Mouse (Mus musculus) embryonic facial prominence, embryonic 11.5 days (tissue): ENCODE measurements around the gene Ccdc34. TPM values are rescaled to one million over a fixed set of nuclear protein-coding genes. Genes with fewer than 3 reads are reported as not detected.

ENCODE experiments used
- ATAC-seq: fragments of 200-750 bp; cut with Nextera tagmentation; replicated peaks from 2 replicates; pipeline ENCODE4 v1.8.0; 2017; ENCODE audit warnings: low read depth; ENCODE audit not compliant: insufficient number of reproducible peaks, low FRiP score, low TSS enrichment
- DNase-seq: peaks from one replicate; pipeline ENCODE4 v3.0.0-alpha.2; 2015; ENCODE audit warnings: low spot score
- H3K27ac ChIP-seq: fragments of 300-500 bp; sonication (generic); replicated peaks from 2 replicates; pipeline ENCODE4 v1.5.1; 2014; ENCODE audit warnings: mild to moderate bottlenecking, low read depth, low read length, control low read depth
- H3K27me3 ChIP-seq: fragments of 300-500 bp; sonication (generic); 2 replicates; pipeline ENCODE4 v1.6.1; 2014; ENCODE audit warnings: mild to moderate bottlenecking, low read length, moderate library complexity, mixed read lengths; ENCODE audit not compliant: control insufficient read depth, insufficient read depth
- H3K36me3 ChIP-seq: fragments of 300-500 bp; sonication (generic); replicated peaks from 2 replicates; pipeline ENCODE4 v1.6.1; 2014; ENCODE audit warnings: low read depth, mild to moderate bottlenecking, low read length, moderate library complexity, mixed read lengths; ENCODE audit not compliant: control insufficient read depth, insufficient read depth
- H3K4me1 ChIP-seq: fragments of 300-500 bp; sonication (generic); 2 replicates; pipeline ENCODE4 v1.6.1; 2014; ENCODE audit warnings: low read length, mixed read lengths; ENCODE audit not compliant: control insufficient read depth, insufficient read depth
- H3K4me2 ChIP-seq: fragments of 300-500 bp; sonication (generic); 2 replicates; pipeline ENCODE4 v1.6.1; 2014; ENCODE audit warnings: low read depth, mild to moderate bottlenecking, control low read depth, low read length, moderate library complexity
- H3K4me3 ChIP-seq: fragments of 300-500 bp; sonication (generic); 2 replicates; pipeline ENCODE4 v1.5.1; 2014; ENCODE audit warnings: low read depth, low read length, control low read depth
- H3K9ac ChIP-seq: fragments of 300-500 bp; sonication (generic); replicated peaks from 2 replicates; pipeline ENCODE4 v1.6.1; 2014; ENCODE audit warnings: mild to moderate bottlenecking, control low read depth, low read length
- H3K9me3 ChIP-seq: fragments of 300-500 bp; sonication (generic); replicated peaks from 2 replicates; pipeline ENCODE4 v1.6.1; 2016; ENCODE audit warnings: mild to moderate bottlenecking, low read length, inconsistent platforms, mixed read lengths; ENCODE audit not compliant: control insufficient read depth
- WGBS: fragments of 180-500 bp; shearing (Covaris S2); extraction: QIAGEN DNeasy Blood & Tissue Kit; methylation state at CpG from one replicate; pipeline ENCODE4 v1.1.7; 2014; 5-methylcytosine and 5-hydroxymethylcytosine counted together
- polyA plus RNA-seq: library from polyadenylated mRNA; unstranded; fragments of >200 nt; fragmentation: Nextera tagmentation; extraction: Ambion mirVana; gene quantifications from 2 replicates; pipeline ENCODE4 v1.2.1, GENCODE M21; 2014

The Ccdc34 gene
- polyA plus RNA-seq, 1 experiment from 2014 or later, result 66.1 TPM

GRCm38 (mm10) chr2:110073023-110073422 lies 55.4 kb downstream of the Ccdc34 start:
- Histone ChIP-seq H3K4me2 (no peak overlapping the region), H3K36me3 (no peaks in the 10 kb centered on the region), H3K27ac (no peak overlapping the region), H3K4me1 (no peaks in the 10 kb centered on the region), H3K9me3 (no peaks in the 10 kb centered on the region), H3K9ac (no peak overlapping the region), H3K4me3 (no peak overlapping the region), H3K27me3 (no peaks in the 10 kb centered on the region)
- 85% methylated on average over 6 of the region's 6 CpGs for WGBS
- DNase-seq (no peak), ATAC-seq (no peak)

- ATAC-seq (no peak), DNase-seq (no peak)
- Histone ChIP-seq H3K27ac (no peak overlapping the region), H3K9ac (no peak overlapping the region), H3K36me3 (no peaks in the 10 kb centered on the region), H3K4me2 (no peak overlapping the region), H3K4me1 (no peaks in the 10 kb centered on the region), H3K27me3 (no peaks in the 10 kb centered on the region), H3K4me3 (no peak overlapping the region), H3K9me3 (no peaks in the 10 kb centered on the region)
- WGBS, result 79% methylated on average over 6 of the region's 6 CpGs
These were observed 57.2 kb downstream of the Ccdc34 start for GRCm38 (mm10) chr2:110074646-110075452.

- no peak overlapping the region for H3K4me2 ChIP-seq
- H3K4me3 ChIP-seq, result no peak overlapping the region
- no peak overlapping the region for H3K9ac ChIP-seq
- ATAC-seq (no peak), DNase-seq (no peak)
- no peak overlapping the region for H3K27ac ChIP-seq
- no peaks in the 10 kb centered on the region for H3K27me3 ChIP-seq
- no peaks in the 10 kb centered on the region for H3K9me3 ChIP-seq
- no peaks in the 10 kb centered on the region for H3K36me3 ChIP-seq
- WGBS, result 78% methylated on average over 2 of the region's 2 CpGs
- H3K4me1 ChIP-seq, result no peaks in the 10 kb centered on the region
These were observed 59.6 kb downstream of the Ccdc34 start for GRCm38 (mm10) chr2:110077240-110077639.

GRCm38 (mm10) chr2:110077655-110078054 lies 60.0 kb downstream of the Ccdc34 start:
- Histone ChIP-seq H3K9me3 (no peaks in the 10 kb centered on the region), H3K9ac (no peak overlapping the region), H3K27ac (no peak overlapping the region), H3K4me2 (no peak overlapping the region), H3K27me3 (no peaks in the 10 kb centered on the region), H3K4me3 (no peak overlapping the region), H3K4me1 (no peaks in the 10 kb centered on the region), H3K36me3 (no peaks in the 10 kb centered on the region)
- no peak for ATAC-seq
- DNase-seq, result no peak
- 83% methylated on average over 2 of the region's 2 CpGs for WGBS

GRCm38 (mm10) chr2:110080532-110080931 lies 62.9 kb downstream of the Ccdc34 start:
- H3K4me2 ChIP-seq, result no peak overlapping the region
- ATAC-seq (no peak), DNase-seq (peak; percentile 20)
- no peaks in the 10 kb centered on the region for H3K27me3 ChIP-seq
- H3K36me3 ChIP-seq, result no peaks in the 10 kb centered on the region
- 44% methylated on average over 6 of the region's 6 CpGs for WGBS
- no peak overlapping the region for H3K27ac ChIP-seq
- H3K4me3 ChIP-seq, result no peak overlapping the region
- no peaks in the 10 kb centered on the region for H3K4me1 ChIP-seq
- H3K9me3 ChIP-seq, result no peaks in the 10 kb centered on the region
- no peak overlapping the region for H3K9ac ChIP-seq

- no peak overlapping the region for H3K9ac ChIP-seq
- H3K27ac ChIP-seq, result no peak overlapping the region
- no peaks in the 10 kb centered on the region for H3K4me1 ChIP-seq
- no peaks in the 10 kb centered on the region for H3K27me3 ChIP-seq
- H3K9me3 ChIP-seq, result no peaks in the 10 kb centered on the region
- ATAC-seq (no peak), DNase-seq (no peak)
- H3K4me3 ChIP-seq, result no peak overlapping the region
- 88% methylated on average over 2 of the region's 2 CpGs for WGBS
- H3K4me2 ChIP-seq, result no peak overlapping the region
- H3K36me3 ChIP-seq, result no peaks in the 10 kb centered on the region
These were observed 65.4 kb downstream of the Ccdc34 start for GRCm38 (mm10) chr2:110082975-110083374.

- H3K27ac ChIP-seq, result peak overlapping the region; percentile 43; the same call in 1 of the 2 replicates
These were observed 68.1 kb downstream of the Ccdc34 start for GRCm38 (mm10) chr2:110085701-110086143.

GRCm38 (mm10) chr2:110114133-110114532 lies 96.5 kb downstream of the Ccdc34 start:
- Histone ChIP-seq H3K4me1 (no peaks in the 10 kb centered on the region), H3K4me2 (no peak overlapping the region), H3K9me3 (no peaks in the 10 kb centered on the region), H3K27ac (no peak overlapping the region), H3K27me3 (no peaks in the 10 kb centered on the region), H3K36me3 (no peaks in the 10 kb centered on the region), H3K9ac (no peak overlapping the region), H3K4me3 (no peak overlapping the region)
- no peak for DNase-seq
- WGBS, result 79% methylated on average over 3 of the region's 3 CpGs
- no peak for ATAC-seq

More at GRCm38 (mm10) chr2:110085701-110086143, 68.1 kb downstream of the Ccdc34 start:
- Histone ChIP-seq H3K27me3 (no peaks in the 10 kb centered on the region), H3K4me2 (no peak overlapping the region), H3K9me3 (no peaks in the 10 kb centered on the region), H3K4me3 (no peak overlapping the region), H3K36me3 (no peaks in the 10 kb centered on the region), H3K9ac (no peak overlapping the region), H3K4me1 (no peaks in the 10 kb centered on the region)
- ATAC-seq (peak; percentile 94), DNase-seq (peak; percentile 84)
- WGBS, result 18% methylated on average over 3 of the region's 3 CpGs
